Mouse (Mus musculus) cerebellum, adult 2 months (tissue): ENCODE results near the gene Atf5.

Experiments used
- CTCF ChIP-seq: fragments of 200-500 bp; IDR thresholded peaks from 2 replicates; pipeline ENCODE4 v1.5.1; 2011; ENCODE audit warnings: low read depth, mild to moderate bottlenecking, control low read depth, low read length, moderate library complexity, borderline replicate concordance; ENCODE audit not compliant: insufficient read depth
- POLR2A ChIP-seq: fragments of 200-500 bp; IDR thresholded peaks from 2 replicates; pipeline ENCODE4 v1.6.1; 2011; ENCODE audit warnings: low read length, control low read depth, borderline replicate concordance; ENCODE audit not compliant: insufficient read depth

GRCm38 (mm10) chr7:44836016-44836404 lies 19.6 kb upstream of the Atf5 start:
- no peak for TF ChIP-seq POLR2A
- no peak for TF ChIP-seq CTCF
